Mouse (Mus musculus) skeletal muscle tissue, postnatal 0 days (tissue): ENCODE results near the gene Zbtb4. TPM values are rescaled to one million over a fixed set of nuclear protein-coding genes. Genes with fewer than 3 reads are reported as not detected.

Experiments used
- polyA plus RNA-seq: library from polyadenylated mRNA; unstranded; fragments of >200 nt; fragmentation: Nextera tagmentation; extraction: Ambion mirVana; gene quantifications from 2 replicates; pipeline ENCODE4 v1.2.1, GENCODE M21; 2015

Gene Zbtb4
- 2.5 and 2.9 TPM in 2 replicates for polyA plus RNA-seq

DNA sequence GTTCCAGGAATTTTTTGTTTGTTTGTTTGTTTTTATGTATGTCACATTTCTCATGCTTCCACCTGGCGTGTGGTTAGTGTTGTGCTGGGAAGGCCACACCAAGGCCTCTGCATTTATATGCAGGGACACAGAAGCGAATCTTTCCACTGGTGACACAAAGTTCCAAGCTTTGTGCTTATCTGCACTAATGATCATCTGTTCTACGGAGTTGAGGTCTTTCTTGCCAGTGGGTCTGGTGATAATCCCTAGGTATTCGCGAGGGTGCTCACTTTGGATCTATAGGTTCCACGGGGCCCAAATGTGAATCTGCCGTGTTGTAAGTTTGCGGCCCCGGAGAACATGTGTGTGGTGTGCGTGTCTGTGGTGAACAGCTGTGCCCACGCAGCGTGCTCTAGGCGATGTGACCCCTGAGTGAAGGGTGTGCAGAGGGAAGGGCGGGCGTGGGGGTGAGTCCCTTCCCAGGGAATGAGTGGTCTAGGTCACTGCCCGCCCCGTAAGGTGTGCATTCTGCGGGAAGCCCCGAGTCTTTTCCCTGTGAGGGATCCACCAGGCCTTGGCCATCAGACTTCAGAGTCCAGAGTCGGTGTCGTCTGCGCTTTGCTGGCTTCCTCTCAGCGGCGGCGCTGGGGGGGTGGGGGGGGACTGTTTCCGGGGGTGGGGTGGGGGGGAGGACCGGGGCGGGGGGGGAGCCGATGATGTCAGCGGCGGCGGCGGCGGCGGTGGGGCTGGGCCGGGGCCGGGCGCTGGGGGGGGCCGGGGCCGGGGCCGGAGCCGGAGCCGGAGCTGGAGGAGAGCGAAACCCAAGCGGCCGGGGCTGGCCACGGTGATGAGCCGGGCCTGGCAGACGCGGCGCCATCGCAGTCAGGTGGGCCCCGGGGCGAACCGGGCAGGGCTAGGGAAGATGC is at the start of gene Zbtb4:
Zbtb4 (plus strand) TSS at position 692 of the 905 bp plus-strand sequence.

DNA sequence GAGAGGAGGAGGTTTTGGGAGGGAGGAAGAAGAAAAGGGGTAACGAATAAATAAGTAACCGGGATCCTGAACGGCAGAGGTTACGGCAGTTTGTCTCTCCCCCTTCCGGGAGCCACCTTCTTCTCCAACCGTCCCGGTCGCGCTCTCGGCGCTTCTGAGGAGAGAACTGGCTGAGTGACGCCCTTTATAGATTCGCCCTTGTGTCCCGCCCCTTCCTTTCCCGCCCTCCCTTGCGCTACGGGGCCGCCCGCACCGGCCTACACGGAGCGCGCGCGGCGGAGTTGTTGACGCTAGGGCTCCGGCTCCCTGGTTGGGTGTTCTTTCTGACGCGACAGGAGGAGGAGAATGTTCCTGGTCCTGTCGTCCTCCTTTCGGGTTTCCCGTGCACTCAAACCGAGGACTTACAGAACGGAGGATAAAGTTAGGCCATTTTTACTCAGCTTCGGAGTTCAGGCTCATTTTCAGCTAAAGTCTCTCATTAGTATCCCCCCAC is 7.2 kb upstream of the Zbtb4 start, which contains the start of gene Polr2a:
Polr2a (minus strand) TSS at position 160 of the 493 bp plus-strand sequence.

DNA sequence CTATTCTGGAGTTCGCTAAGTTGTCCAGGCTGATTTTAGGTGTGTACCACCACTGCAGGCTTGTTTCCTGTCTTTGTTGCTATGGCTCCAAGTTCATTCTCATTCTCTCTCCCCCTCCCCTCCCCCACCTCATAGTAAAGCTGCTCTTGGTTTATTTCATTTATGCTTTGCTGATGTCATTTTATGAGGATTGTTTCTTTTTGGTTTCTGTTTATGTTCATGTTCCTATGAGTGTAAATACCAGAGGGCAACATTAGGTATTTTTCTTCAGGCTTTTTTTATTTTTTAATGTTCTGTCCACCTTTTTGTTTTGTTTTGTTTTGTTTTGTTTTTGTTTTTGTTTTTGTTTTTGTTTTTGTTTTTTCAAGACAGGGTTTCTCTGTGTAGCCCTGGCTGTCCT is 3.8 kb upstream of the Zbtb4 start, which contains the start of gene Slc35g3:
Slc35g3 (minus strand) TSS at position 101 of the 400 bp plus-strand sequence.

DNA sequence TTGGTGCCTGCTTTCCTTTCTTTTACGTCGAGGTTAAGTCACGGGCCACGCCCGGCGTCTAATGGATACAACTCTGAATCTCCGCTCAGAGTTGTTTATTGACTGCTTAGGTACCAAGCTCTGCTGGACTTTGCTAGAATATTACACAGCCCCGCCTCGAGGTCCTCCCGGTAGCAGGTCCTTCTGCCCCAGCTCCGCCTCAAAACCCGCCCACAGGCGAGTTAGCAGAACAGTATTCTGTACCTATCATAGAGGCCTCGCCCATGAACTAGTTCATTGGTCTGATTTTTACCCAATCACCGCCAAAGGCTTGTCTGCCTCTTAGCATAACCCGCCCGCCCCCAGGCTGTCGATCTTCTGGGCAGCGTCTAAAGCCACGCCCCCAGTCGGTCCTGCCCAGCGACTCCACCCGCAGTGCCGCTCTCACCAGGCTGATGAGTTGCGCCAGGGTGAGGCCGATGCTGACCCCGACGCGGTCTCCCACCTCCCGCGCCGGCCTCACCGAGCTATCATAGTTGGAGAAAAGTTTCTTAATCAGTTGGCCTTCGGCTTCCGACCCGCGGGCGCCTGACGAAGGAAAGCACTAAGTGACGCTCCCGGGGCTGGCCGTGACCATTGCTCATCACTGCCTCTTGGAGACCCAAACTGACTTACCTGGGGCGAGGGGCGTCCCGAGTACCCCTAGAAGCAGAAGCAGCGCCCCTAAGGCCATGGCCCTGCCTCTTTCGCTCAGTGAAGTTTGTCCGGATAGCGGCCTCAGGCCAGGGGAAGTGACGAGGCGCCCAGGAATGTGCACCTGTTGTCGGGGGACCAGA is 29.7 kb downstream of the Zbtb4 start, which contains the start of gene Chrnb1:
Chrnb1 (minus strand) TSS at position 776 of the 815 bp plus-strand sequence.

GRCm38 (mm10) chr11:69801379-69801977 is 35.8 kb downstream of the Zbtb4 start, which contains the start of gene Fgf11:
Fgf11 (minus strand) TSS chr11:69801857.

DNA sequence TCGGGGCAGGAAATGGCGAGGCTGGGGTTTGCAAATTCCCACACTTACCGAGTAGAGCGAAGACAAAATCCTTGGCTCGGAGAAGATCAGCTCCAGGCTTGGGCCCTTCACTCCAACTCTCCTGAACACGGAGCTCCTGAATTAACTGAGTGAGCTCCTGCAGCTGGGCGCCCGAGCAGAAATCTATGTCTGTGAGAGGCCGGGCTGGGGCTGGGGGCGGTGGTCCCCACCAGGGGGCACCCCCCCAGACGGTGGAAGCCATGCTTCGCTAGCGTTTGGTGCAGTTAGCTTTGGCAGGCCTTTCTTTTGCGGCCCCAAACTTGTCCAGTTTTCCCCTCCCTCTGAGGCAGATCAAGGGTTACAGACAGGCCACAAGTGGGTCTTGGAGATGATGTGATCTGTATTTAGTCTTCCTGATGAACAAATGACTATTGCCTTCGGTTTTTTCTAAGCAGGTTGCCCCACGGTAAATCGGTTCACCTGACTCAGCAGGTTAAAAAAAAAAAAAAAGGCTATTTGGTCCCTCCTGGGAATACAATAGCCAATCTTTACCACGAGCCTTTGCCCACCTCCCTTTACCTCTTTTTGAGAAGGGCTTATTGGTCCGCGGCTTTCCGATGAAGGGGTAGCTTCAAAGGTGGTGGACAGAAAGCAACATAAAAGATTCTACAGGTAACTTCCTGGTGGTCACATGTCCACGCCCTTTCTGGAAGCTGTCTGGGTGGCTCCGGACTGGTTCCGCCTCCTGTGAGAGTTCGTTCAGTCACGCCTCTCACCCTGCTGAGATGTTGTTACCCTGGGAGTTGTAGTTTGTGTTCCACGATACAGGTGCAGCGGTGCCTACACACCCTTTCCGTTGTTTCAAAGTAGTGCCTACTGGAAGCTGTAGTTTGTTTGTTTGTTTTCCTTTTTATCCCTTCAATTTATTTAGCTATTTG is 39.5 kb downstream of the Zbtb4 start, which contains the start of gene Tmem102:
Tmem102 (minus strand) TSS at position 653 of the 938 bp plus-strand sequence.

DNA sequence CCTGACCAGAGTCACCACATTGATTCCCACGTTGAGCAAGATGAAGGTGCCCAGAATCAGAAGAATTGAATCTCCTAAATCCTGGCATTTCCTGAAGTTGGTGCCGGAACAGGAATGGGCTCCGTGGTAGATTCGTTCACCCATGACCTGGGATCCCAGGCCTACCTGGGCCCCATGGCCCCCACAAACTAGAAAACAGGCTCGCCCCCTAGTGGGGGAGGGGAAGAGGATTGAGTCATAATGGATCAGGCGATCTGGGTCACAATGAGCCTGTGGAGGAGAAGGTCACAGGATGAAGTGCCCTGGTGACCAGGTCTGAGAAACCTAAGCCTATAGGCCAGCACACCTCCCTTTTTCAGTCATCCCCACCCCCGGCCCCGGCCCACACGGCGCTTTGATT is 49.4 kb downstream of the Zbtb4 start, which contains the start of gene Gm39566:
Gm39566 (minus strand) TSS at position 144 of the 400 bp plus-strand sequence.

DNA sequence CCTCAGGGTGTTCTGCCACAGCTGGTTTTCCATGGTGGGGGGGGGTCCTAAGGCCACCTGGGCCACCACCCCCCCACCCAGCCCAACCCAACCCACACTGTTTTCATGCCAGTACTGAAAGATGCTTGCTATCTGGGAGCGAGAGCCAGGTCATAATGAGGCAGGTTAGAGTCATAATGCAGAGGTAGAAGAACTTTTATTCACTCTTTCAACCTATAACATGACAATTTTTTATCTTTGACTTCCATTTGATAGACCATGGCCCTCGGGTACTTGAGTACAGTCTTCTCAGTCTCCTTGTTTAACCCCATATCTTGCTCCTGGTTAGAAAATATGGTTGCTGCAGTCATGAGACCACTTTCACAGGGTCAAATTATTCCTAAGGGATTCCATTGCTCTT is 52.7 kb downstream of the Zbtb4 start, which contains the start of gene Spem2:
Spem2 (minus strand) TSS at position 101 of the 400 bp plus-strand sequence.

GRCm38 (mm10) chr11:69822080-69822479 is 56.4 kb downstream of the Zbtb4 start, which contains the start of gene Spem1:
Spem1 (minus strand) TSS chr11:69822180.

Other genes starting within 250 kb of the Zbtb4 start
- 0.36 and 0.65 TPM in 2 replicates for gene Dnah2, start 216.8 kb upstream of the Zbtb4 start, polyA plus RNA-seq
- gene Efnb3, start 205.7 kb upstream of the Zbtb4 start, polyA plus RNA-seq: 0.50 and 0.89 TPM in 2 replicates
- gene Wrap53, start 185.7 kb upstream of the Zbtb4 start, polyA plus RNA-seq: 5.3 and 7.8 TPM in 2 replicates
- gene Trp53, start 185.6 kb upstream of the Zbtb4 start, polyA plus RNA-seq: 34.5 and 37.5 TPM in 2 replicates
- gene Atp1b2, start 160.0 kb upstream of the Zbtb4 start, polyA plus RNA-seq: 74.2 and 78.6 TPM in 2 replicates
- gene Shbg, start 148.0 kb upstream of the Zbtb4 start, polyA plus RNA-seq: 0.45 and 0.63 TPM in 2 replicates
- gene Sat2, start 143.9 kb upstream of the Zbtb4 start, polyA plus RNA-seq: 12.4 and 15.9 TPM in 2 replicates
- 19.9 and 21.3 TPM in 2 replicates for gene Fxr2, start 132.9 kb upstream of the Zbtb4 start, polyA plus RNA-seq
- 0.16 TPM in 1 of 2 replicates, not detected in the other for gene Sox15, start 110.6 kb upstream of the Zbtb4 start, polyA plus RNA-seq
- gene Mpdu1, start 103.3 kb upstream of the Zbtb4 start, polyA plus RNA-seq: 29.7 and 47.4 TPM in 2 replicates
- gene Cd68, start 99.8 kb upstream of the Zbtb4 start, polyA plus RNA-seq: 16.2 and 25.5 TPM in 2 replicates
- gene Eif4a1, start 93.5 kb upstream of the Zbtb4 start, polyA plus RNA-seq: 167 and 224 TPM in 2 replicates
- 26.4 and 29.2 TPM in 2 replicates for gene Senp3, start 83.8 kb upstream of the Zbtb4 start, polyA plus RNA-seq
- gene Tnfsf13, start 80.1 kb upstream of the Zbtb4 start, polyA plus RNA-seq: 0.65 and 0.67 TPM in 2 replicates
- gene Tnfsf12, start 70.1 kb upstream of the Zbtb4 start, polyA plus RNA-seq: 11.5 and 13.1 TPM in 2 replicates
- gene Tnfsfm13, start 69.8 kb upstream of the Zbtb4 start, polyA plus RNA-seq: 5.9 and 6.9 TPM in 2 replicates
- gene Polr2a, start 7.3 kb upstream of the Zbtb4 start, polyA plus RNA-seq: 9.3 and 10.3 TPM in 2 replicates
- gene Slc35g3, start 3.9 kb upstream of the Zbtb4 start, polyA plus RNA-seq: not detected in 2 replicates
- 79.0 and 95.8 TPM in 2 replicates for gene Chrnb1, start 30.0 kb downstream of the Zbtb4 start, polyA plus RNA-seq
- gene Fgf11, start 35.9 kb downstream of the Zbtb4 start, polyA plus RNA-seq: 1.5 and 2.2 TPM in 2 replicates
- 0.31 and 0.45 TPM in 2 replicates for gene Tmem102, start 39.7 kb downstream of the Zbtb4 start, polyA plus RNA-seq
- not detected in 2 replicates for gene Gm39566, start 49.4 kb downstream of the Zbtb4 start, polyA plus RNA-seq
- gene Spem2, start 52.6 kb downstream of the Zbtb4 start, polyA plus RNA-seq: not detected in 2 replicates
- not detected in 2 replicates for gene Spem1, start 56.3 kb downstream of the Zbtb4 start, polyA plus RNA-seq
- 2.1 TPM in 2 replicates for gene Nlgn2, start 71.9 kb downstream of the Zbtb4 start, polyA plus RNA-seq
- gene Tmem256, start 72.6 kb downstream of the Zbtb4 start, polyA plus RNA-seq: 242 and 272 TPM in 2 replicates
- gene Plscr3, start 80.5 kb downstream of the Zbtb4 start, polyA plus RNA-seq: 36.6 and 44.6 TPM in 2 replicates
- 0.09 and 0.46 TPM in 2 replicates for gene Tnk1, start 92.8 kb downstream of the Zbtb4 start, polyA plus RNA-seq
- gene Tmem95, start 112.1 kb downstream of the Zbtb4 start, polyA plus RNA-seq: not detected in 2 replicates
- 2.6 and 3.6 TPM in 2 replicates for gene Kctd11, start 115.5 kb downstream of the Zbtb4 start, polyA plus RNA-seq
- gene Acap1, start 129.6 kb downstream of the Zbtb4 start, polyA plus RNA-seq: 0.34 and 0.46 TPM in 2 replicates
- 1.8 and 2.4 TPM in 2 replicates for gene 2810408A11Rik, start 135.1 kb downstream of the Zbtb4 start, polyA plus RNA-seq
- 3.0 and 3.3 TPM in 2 replicates for gene Neurl4, start 135.2 kb downstream of the Zbtb4 start, polyA plus RNA-seq
- 41.9 and 42.1 TPM in 2 replicates for gene Gps2, start 148.0 kb downstream of the Zbtb4 start, polyA plus RNA-seq
- gene Eif5a, start 156.0 kb downstream of the Zbtb4 start, polyA plus RNA-seq: 952 and 1,117 TPM in 2 replicates
- 0.78 and 0.85 TPM in 2 replicates for gene Ybx2, start 169.9 kb downstream of the Zbtb4 start, polyA plus RNA-seq
- gene Slc2a4, start 182.3 kb downstream of the Zbtb4 start, polyA plus RNA-seq: 128 and 138 TPM in 2 replicates
- gene Cldn7, start 198.9 kb downstream of the Zbtb4 start, polyA plus RNA-seq: 0.23 and 0.57 TPM in 2 replicates
- 42.1 and 46.1 TPM in 2 replicates for gene Ctdnep1, start 215.2 kb downstream of the Zbtb4 start, polyA plus RNA-seq
- gene Elp5, start 216.6 kb downstream of the Zbtb4 start, polyA plus RNA-seq: 86.0 and 92.4 TPM in 2 replicates
- 320 and 389 TPM in 2 replicates for gene Gabarap, start 225.2 kb downstream of the Zbtb4 start, polyA plus RNA-seq
- gene Phf23, start 229.9 kb downstream of the Zbtb4 start, polyA plus RNA-seq: 31.1 and 33.7 TPM in 2 replicates
- 11.2 and 11.8 TPM in 2 replicates for gene Dvl2, start 234.7 kb downstream of the Zbtb4 start, polyA plus RNA-seq
- 311 and 331 TPM in 2 replicates for gene Acadvl, start 249.5 kb downstream of the Zbtb4 start, polyA plus RNA-seq